Mouse (Mus musculus) intestine, postnatal 0 days (tissue): ENCODE measurements at regions not wholly inside any gene's neighbourhood (a gene's known extent, or its start where the extent isn't known, plus 50 kb on each side); places are given as distances from the start of the nearest gene placed in this dataset.
A peak's percentile ranks its signal among the peaks of the same experiment; 100 is the strongest.

Source experiments
- ATAC-seq: fragments of 200-750 bp; cut with Nextera tagmentation; 2 replicates; pipeline ENCODE4 v1.8.0; 2017; ENCODE audit warnings: mild to moderate bottlenecking, moderate TSS enrichment, moderate library complexity
- H3K27ac ChIP-seq: fragments of 300-500 bp; sonication (generic); 2 replicates; pipeline ENCODE4 v1.5.1; 2014; ENCODE audit warnings: mild to moderate bottlenecking, low read depth, low read length, moderate library complexity
- H3K27me3 ChIP-seq: fragments of 300-500 bp; sonication (generic); replicated peaks from 2 replicates; pipeline ENCODE4 v1.6.1; 2014; ENCODE audit warnings: low read length, mixed read lengths; ENCODE audit not compliant: control insufficient read depth, insufficient read depth
- H3K36me3 ChIP-seq: fragments of 300-500 bp; sonication (generic); 2 replicates; pipeline ENCODE4 v1.6.1; 2014; ENCODE audit warnings: mild to moderate bottlenecking, moderate library complexity; ENCODE audit not compliant: control insufficient read depth, insufficient read depth
- H3K4me1 ChIP-seq: fragments of 300-500 bp; sonication (generic); replicated peaks from 2 replicates; pipeline ENCODE4 v1.6.1; 2014; ENCODE audit warnings: antibody characterized with exemption, low read length, mixed read lengths; ENCODE audit not compliant: control insufficient read depth, insufficient read depth
- H3K4me2 ChIP-seq: fragments of 300-500 bp; sonication (generic); replicated peaks from 2 replicates; pipeline ENCODE4 v1.6.1; 2014; ENCODE audit warnings: low read depth, mild to moderate bottlenecking, moderate library complexity
- H3K4me3 ChIP-seq: fragments of 300-500 bp; sonication (generic); 2 replicates; pipeline ENCODE4 v1.5.1; 2014; ENCODE audit warnings: low read depth, low read length
- H3K9ac ChIP-seq: fragments of 300-500 bp; sonication (generic); 2 replicates; pipeline ENCODE4 v1.6.1; 2014; ENCODE audit warnings: mild to moderate bottlenecking, low read depth, low read length
- H3K9me3 ChIP-seq: fragments of 300-500 bp; sonication (generic); 2 replicates; pipeline ENCODE4 v1.6.1; 2016; ENCODE audit warnings: mixed run types; ENCODE audit not compliant: control insufficient read depth
- CTCF ChIP-seq: sonication (generic); IDR thresholded peaks from 2 replicates; pipeline ENCODE4 v1.5.1; 2016; ENCODE audit warnings: low read depth, mild to moderate bottlenecking, control low read depth, antibody characterized with exemption, moderate library complexity
- WGBS: fragments of 180-500 bp; shearing (Covaris S2); extraction: QIAGEN DNeasy Blood & Tissue Kit; methylation state at CpG from one replicate; pipeline ENCODE4 v1.1.7; 2014; 5-methylcytosine and 5-hydroxymethylcytosine counted together

- no peak overlapping the region for H3K4me2 ChIP-seq
- no peak for ATAC-seq
- H3K27me3 ChIP-seq: no peaks in the 10 kb centered on the region
- 90% methylated on average over 5 of the region's 5 CpGs for WGBS
- H3K9ac ChIP-seq: no peak overlapping the region
- H3K4me1 ChIP-seq: no peaks in the 10 kb centered on the region
- H3K36me3 ChIP-seq: no peaks in the 10 kb centered on the region
- no peak for TF ChIP-seq CTCF
- H3K27ac ChIP-seq: no peak overlapping the region
- no peak overlapping the region for H3K4me3 ChIP-seq
- no peaks in the 10 kb centered on the region for H3K9me3 ChIP-seq
These were observed 95.0 kb upstream of the Arhgef9 start for GRCm38 (mm10) chrX:95291676-95292075.

GRCm38 (mm10) chrX:95282038-95282437, 85.4 kb upstream of the Arhgef9 start:
- Histone ChIP-seq H3K27me3 (no peaks in the 10 kb centered on the region), H3K4me1 (no peaks in the 10 kb centered on the region), H3K4me2 (no peak overlapping the region), H3K9ac (no peak overlapping the region), H3K36me3 (no peaks in the 10 kb centered on the region), H3K9me3 (no peaks in the 10 kb centered on the region), H3K27ac (no peak overlapping the region), H3K4me3 (no peak overlapping the region)
- ATAC-seq: no peak
- 37% methylated on average over 5 of the region's 5 CpGs for WGBS
- TF ChIP-seq CTCF: no peak

DNA sequence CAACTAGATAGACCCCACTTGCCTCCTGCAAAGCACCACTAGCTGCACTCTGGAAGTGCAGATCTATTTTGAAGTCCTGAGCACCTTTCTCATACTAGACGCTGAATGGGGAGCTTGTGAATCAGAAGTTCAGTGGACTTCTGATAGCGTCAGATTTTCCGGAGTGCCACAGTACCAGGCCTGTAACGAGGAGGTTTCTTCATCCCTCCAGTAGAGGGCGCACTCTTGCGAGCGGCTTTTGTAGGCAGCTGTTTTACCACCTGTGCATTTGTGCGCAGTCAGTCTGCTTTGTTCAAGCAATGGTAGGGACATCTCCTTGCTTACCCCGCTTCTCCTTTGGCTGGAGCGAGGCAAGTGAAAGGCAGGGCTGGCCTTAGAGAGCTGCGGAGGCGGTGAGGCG, 56.9 kb upstream of the Arhgef9 start:
- no peak overlapping the region for H3K9ac ChIP-seq
- TF ChIP-seq CTCF: peak; percentile 74
- no peak overlapping the region for H3K27ac ChIP-seq
- H3K4me2 ChIP-seq: no peak overlapping the region
- H3K27me3 ChIP-seq: no peaks in the 10 kb centered on the region
- H3K36me3 ChIP-seq: no peaks in the 10 kb centered on the region
- no peaks in the 10 kb centered on the region for H3K9me3 ChIP-seq
- 48% methylated on average over 13 of the region's 13 CpGs for WGBS
- no peaks in the 10 kb centered on the region for H3K4me1 ChIP-seq
- no peak overlapping the region for H3K4me3 ChIP-seq
- no peak for ATAC-seq
